Mouse (Mus musculus) kidney, postnatal 25 days (tissue): ENCODE results near the gene Fam166a.
A peak's percentile ranks its signal among the peaks of the same experiment; 100 is the strongest.

Experiments used
- DNase-seq, 2 experiments: peaks; one replicate each; pipeline ENCODE4 v3.0.0; 2021; ENCODE audit warnings: mixed read lengths in 2 of 2

Fam166a gene

DNA sequence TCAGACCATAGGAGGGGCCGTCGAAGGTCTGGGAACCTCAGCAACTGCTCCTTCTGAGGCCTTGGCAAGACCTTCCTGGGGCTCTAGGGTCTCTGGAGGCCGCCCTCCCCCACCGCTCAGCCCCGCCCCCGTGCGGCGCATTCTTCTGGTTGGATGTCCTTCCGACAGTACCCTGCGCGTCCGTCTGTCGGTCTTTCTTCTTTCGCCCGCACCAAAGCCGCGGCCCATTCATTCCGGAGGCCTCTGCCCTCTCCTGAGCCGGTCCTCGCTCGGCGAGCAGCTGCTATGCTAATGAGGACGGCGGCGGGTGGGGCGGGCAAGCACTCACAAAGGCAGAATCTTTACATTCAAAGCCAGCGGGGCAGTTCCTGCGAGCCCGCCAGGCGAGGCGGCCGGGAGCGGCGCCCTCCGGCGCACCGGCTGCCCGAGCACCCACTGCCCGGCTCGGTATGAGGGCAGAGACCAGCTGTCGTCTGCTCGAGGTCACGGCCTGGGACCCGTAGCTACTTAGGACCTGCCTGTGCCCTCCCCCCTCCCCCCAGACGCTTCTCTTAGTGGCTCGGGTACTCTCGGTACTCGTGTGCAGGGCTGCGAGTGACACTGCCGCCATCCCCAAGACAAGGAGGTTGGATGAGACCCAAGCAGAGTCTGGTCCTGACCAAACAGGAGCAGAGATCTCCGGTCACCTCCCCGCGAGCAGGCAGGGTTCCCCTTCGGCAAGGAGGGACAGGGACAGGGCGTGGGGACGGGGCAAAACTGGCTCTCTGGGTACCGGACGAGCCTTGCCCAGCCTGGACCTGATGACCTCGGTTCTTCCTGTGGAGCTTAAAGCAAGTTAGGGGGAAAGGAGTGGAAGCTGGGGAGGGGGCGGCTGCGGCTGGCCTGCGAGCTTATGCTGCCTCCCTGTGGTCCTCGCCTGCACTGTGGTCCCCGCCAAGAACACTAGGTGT is 32.6 kb upstream of the Fam166a start:
- peak; percentile 65 to 81 for DNase-seq

DNA sequence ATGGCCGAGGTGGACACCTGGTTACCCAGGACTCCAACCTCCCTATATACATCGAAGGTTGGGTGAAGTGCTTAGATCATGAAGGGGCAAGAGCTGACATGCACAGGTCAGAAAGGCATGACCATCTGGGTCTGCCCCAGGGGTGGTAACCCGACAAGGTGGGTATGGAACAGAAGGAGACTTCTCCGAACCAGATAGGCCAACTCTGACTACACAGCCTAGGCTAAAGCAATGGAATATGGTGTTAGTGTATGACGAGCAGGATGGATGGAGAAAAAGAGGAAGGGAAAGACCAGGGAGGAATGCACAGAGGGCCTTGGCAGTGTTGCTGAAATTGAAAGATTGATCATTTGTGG is 32.0 kb upstream of the Fam166a start:
- DNase-seq = no peak

DNA sequence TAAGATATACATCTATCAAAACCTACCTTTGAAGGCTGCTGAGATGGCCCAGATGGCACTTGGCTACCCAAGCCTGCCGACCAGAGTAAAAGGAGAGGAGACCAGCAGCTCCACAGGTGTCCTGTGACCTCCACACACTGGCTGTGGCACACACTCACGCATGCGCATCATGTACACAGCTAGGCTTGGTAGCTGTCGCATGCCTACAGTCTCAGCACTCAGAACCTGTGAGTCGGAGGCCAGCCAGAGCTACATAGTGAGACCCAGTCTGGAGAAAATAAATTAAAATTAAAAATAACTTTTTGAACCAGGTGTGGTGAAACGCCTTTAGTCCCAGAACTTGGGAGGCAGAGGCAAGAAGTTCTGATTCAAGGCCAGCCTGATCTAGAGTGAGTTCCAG is 30.7 kb upstream of the Fam166a start:
- no peak for DNase-seq

DNA sequence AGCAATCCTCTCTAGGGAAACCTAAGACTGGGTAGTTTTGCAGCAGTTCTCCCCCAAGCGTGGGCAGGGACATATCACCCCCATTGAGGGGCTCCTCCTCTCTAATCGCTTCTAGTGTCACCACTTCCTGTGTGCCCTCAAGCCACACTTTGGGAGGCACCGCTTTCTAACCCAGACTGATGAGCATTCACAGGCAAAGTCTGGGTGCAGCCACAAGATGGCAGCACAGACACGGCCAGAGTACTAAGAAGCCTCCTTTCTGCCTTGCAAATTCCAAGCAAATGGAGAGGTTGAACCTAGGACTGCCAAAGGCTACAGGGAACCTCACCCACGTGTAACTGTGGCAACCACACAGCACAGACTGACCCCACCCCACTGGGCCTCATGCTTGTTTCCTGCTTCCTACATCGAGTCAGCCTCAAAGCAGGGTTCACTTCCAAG is 25.2 kb upstream of the Fam166a start:
- DNase-seq = peak; percentile 87 to 91

DNA sequence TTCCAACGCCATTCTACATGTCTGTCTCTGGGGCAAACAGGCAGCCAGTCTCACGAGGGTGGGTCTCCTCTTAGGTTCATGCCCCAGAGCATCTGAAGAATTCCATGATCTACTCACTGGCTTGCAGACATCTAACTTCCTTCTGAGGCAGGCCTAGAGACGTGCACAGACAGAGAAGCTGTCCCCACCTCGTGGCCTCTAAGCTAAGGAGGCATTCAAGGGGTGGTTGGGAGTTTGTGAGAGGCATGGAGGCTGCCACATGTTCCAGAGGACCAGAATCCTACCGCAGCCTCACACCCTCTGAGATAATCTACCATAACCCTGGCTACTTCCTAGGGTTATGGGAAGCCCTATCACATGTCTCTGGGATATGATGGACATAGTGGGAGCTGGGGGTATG is 24.5 kb upstream of the Fam166a start:
- DNase-seq = peak in 1 of 2 experiments; percentile 24

DNA sequence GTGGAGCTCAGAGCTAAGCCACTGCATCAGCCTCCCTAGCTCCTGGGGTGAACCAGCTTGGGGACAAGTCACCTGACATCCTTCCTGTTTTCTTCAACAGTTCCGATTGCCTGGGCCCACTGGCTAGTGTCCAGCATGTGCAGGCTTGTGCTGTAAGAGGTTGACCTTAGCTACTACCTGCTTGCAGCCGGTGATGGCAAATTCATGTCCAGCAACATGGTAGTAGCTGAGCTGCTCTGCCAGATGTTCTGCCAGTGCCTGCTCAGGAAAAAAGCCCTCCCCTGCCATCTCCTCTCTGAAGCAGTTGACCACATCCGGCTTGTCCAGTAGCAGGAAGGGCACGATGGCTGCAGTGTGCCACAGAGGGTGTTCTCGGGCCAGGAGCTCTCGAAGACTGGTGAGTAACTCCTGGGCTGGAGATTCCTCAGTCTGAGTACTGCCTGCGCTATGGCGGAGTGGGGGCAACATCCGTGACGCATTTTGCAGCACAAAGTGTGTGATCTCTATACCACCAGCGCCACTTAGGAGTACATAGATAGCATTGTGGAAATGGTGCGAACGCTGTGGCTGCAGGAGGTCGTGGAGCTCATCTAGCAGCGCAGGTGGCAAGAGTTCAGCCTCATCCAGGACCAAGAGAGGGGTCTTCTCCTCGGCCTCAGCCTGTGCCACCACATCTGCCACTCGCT is 23.9 kb upstream of the Fam166a start:
- DNase-seq = peak in 1 of 2 experiments; percentile 47

DNA sequence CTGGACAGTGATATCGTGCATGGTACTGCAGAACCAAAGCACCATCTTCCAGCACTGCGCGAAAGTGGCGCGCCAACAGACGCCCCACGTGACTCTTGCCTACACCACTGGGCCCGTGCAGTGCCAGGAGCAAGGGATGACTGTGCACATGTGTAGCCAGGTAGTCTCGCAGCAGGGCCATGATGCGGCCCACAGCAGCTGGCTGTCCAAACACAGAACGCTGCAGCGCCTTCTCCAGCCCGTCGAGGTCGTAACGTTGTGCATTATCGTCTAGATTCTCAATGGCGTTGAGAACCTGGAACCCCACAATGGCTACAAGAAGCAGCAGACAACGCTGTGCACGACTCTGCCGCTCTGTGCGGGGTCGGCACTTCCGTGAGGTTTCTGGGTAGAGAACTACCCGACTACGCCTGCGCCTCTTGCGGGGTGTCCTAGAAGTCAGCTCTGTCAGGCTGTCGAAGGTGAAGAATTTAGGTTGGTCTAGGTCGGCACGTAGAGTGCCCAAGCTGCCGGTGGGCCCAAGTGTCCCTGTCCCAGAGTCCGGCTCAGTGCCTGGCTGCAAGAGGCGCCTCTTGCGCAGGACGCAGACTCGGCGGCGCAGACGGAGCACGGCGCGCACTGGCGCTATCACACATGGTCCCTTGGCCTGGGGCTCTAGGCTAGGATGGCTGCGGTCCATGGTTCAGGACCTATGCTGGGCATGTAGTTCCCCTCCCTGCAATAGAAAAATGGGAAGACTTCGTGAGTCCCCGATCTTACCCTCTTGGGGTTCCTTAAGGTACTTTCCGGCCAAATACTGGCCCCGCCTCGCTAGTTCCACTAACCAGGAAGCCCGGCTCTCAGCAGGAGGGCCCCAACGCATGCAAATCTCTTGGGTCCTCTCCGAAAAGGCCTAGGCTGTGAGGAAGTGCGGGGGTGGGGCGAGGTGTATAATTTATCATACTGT is 23.1 kb upstream of the Fam166a start:
- DNase-seq = peak; percentile 89 to 90

DNA sequence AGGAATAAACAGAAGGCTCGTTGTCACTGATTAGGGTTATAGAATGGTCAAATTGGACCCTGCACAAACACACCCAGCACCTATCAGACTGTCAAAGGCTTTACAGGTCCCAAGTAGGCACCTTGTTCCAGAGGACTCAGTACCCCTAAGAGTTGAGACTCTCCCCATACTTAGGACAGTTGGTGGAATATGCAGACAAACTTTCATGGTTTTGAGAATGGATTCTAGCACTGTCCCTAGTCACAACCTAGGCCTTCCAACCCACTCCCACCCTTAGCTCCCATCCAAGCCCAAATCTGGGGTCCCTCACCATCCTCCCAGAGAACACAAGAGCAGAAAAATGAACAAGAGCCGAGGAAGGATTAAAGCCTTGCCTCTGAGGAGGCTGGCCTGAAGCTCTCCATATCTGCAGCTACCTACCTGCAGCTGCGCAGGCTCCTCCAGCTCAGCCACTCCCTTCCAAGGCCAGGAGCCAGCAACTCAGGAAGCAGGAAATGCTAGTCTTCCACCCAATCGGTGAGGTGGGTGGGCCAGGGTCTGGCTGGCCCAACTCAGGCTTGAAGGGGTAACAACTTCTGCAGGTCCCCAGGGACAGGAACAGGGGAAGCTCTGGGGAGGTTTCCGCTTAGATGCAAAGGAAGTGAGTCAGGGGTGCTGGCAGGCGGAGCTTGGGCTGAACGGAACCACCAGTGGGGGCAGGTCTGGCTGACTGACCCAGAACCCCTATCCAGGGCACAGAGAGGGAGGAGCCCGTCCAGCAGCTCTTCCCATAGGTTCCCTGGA is 22.2 kb upstream of the Fam166a start, which contains the start of gene Tor4a:
Gene Tor4a (minus strand): TSS at position 715 of the 783 bp plus-strand sequence.
- DNase-seq = peak; percentile 87 to 96

DNA sequence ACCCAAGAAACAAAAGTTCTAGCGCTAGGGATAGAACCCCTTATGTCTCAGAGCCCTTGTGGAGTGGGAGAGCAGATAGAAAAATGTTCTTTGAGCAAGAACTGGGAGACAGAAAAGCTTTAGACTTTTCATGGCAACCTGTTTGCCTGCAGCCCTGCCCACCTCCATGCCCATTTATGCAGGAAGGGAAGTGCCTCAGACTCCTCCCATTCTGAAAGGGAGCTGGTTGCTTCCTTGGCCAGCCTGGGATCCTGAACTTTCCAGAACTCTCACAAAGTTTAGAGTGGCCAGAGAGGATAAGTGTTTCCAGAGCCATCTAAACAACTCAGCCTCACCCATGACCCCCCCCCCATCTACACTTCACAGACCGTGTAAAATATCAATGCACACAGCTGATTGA is 21.4 kb upstream of the Fam166a start:
- peak in 1 of 2 experiments; percentile 45 for DNase-seq

DNA sequence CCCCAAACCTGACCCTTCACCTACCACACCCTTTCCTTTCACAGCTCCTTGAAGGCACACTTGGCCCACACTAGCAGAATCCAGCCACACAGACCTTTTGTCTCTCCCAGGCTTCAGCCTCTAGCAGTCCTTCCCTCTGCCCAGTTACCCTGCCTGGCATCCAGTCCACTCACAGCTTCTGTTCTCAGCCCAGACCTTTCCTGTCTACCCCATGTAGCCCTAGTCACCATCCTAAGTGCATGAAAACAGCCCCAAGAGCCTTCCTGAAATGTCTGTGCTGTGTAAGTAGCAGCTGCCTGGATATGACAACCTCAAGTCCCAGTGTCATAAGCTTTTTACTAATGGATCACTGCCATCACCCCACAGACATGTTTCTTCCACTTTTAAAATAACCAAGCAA is 20.6 kb upstream of the Fam166a start:
- DNase-seq = peak in 1 of 2 experiments; percentile 25

DNA sequence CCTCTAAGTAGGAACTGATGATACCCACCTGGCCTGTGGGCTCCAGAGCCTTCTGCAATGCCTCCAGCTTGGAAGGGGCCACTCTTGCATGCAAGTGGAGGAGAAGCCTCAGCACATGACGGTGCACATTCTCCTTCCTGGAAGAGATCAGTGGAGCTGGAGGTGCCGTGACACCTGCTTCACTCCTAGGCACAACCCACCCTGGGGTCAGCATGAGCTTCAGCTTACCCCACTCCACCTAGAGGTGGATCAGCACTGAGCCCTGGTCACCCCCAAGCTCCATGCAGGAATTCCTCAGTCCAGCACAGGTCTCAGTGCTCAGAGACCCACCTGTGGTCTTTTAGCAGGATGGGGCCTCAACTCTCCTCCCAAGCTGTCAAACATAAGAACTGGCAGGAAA is 17.9 kb upstream of the Fam166a start:
- DNase-seq = peak in 1 of 2 experiments; percentile 30

DNA sequence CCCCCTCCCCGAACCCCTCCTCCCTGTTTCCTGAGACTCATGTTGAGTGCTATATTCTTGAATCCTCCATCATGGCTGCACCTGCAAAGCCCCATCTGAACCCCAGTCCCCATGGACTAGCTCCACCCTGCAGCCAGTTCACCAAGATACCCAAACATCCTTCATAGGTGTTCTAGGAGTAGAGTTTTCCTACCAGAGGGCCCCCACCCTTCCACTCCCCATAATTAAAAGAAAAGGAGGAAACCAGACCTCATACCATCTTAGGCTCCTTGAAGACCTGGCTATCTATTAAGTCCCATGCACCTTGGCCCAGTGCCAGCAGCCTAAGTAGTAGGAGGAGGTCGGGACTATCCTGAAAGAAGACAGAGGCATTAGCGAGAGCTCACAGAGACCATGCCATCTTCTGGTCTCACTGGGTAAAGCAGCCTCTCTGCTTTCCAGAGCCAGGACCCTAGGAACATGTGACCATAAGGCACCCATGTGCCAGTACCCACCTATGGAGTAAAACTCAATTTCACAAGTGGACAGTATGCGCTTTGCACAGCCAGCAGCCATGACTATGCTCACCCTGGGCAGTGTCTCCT is 14.8 kb upstream of the Fam166a start:
- DNase-seq = peak; percentile 57 to 66

DNA sequence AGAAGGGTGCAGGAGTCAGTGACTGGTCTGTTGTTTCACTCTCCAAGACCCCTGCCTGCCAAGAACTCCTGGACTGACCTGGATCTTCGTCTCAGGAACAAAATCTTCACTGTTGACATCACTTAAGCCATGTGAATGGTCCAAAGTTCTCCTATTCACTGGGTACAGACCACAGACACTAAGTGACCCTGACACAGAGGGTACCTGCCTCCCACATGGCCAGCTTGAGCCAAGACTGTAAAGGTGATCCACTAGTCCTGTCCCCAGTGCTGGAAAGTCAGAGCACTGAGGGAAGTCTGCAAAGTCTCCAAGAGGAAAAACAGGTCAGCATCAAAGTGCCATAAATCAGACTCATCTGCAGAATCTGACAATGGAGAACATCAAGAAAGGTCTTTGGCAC is 11.0 kb upstream of the Fam166a start:
- DNase-seq = peak in 1 of 2 experiments; percentile 55

DNA sequence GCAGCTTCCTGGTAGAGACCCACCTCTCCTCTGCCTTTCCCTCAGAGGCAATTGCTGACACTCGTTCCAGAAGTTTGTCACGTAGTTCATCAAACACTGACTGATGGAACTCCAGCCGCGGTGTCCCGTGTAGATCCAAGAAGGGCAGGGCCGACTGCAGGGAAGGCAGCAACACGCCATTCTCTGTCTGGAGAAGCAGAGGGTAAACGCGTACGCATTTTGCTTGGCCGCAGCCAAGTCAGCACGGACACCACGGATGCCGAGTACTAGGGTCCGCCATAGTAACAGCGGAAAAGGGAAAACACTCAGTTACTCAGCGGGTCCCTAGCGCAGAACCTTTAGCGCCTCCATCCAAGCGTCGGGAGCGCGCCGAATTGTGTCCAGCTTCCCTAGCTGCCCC is 7.9 kb upstream of the Fam166a start:
- DNase-seq = no peak

DNA sequence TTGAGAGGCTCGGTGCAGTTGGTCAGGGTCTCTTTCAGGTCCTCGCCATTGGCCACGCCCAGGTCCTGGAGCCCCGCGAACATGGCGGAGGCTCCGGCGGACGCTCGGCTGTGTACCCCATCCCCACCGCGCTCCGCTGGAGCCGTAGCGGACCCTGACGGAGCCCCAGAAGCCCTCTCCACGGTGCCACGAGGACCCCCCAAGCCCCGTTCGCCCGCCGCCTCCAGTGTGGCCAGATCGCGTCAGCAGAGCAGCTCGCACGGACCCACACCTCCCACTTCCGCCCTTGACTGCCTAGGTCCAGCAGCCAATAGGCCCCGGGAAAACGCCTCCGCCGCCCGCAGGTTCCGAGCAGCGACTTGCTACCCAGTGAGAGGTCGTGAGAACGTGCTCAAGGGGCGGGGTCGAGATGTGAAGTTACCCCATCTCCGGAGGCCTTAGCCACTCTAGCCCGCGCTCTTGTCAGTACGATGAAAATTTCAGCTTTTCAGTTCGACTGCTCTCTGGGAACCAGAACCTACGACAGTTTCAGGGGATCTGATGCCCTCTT is 7.3 kb upstream of the Fam166a start, which contains the start of gene Nelfb:
Gene Nelfb (minus strand): TSS at position 369 of the 550 bp plus-strand sequence.
- peak; percentile 92 to 96 for DNase-seq

DNA sequence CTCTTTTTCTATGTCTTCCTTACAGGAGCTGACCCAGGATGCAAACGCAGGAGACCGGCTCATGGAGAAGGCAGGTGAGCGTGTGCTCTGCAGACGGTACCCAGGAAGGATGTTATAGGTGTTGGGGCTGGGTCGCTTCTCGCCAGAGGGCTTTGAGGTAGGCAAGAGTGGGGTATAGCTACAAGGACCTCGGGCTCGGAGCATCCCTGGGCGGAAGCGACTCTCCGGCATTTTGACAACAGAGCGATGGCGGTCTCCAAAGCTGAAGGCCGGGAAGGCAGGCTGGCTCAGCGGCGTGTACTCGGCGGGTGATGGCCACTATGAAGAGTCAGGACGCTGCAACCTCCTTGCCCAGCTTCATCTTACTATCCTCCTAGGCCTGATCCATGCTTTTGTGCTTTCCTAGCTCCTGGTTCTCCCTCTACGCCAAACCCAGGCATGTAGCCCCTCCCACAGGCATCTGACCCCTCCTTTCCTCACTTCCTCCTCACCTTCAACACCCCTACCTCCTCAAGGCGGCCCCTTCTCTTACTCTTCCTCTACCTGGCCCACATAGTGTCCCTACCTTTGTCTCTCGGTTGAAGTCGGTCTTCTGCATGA is 5.2 kb upstream of the Fam166a start:
- DNase-seq = peak in 1 of 2 experiments; percentile 32

DNA sequence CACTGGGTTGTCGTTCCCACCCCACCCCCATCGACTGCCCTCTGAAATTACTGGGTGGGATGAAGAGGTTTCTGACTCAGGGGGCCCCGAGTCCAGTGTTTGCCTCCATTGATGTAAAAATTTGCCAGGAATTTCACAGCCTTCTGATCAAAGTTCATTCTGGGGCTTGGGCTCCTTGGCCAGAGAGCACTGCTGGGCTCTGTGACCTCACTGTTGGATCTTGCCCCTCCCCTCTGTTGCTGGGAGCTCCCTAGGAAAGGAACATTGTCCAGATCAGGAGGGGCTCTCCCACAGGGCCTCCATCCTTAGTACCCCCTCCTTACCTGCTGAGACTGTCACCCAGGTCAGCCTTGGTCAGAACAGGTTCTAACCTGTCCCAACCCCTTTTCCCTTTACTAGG is 4.1 kb upstream of the Fam166a start, which contains the start of gene Stpg3:
Gene Stpg3 (minus strand): TSS at position 194 of the 400 bp plus-strand sequence.
- DNase-seq = peak; percentile 55 to 84

DNA sequence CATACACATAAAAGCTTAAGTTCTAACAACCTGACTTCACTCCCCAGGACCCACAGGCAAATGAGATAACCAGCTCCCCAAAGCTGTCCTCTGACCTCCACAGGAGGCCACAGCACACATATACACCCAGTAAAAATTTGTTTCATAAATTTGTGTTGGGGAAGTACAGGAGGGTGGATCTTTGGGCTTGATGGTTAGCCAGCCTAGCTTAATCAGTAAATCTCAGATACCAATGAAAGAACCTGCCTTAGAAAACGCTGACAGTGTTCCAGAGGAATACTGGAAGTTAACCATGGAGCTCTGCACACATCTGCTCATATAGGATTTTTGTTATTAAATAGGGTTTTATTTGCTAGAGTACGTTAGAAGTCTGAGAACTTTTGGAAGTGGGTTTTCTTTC is 879 bp upstream of the Fam166a start:
- no peak for DNase-seq

DNA sequence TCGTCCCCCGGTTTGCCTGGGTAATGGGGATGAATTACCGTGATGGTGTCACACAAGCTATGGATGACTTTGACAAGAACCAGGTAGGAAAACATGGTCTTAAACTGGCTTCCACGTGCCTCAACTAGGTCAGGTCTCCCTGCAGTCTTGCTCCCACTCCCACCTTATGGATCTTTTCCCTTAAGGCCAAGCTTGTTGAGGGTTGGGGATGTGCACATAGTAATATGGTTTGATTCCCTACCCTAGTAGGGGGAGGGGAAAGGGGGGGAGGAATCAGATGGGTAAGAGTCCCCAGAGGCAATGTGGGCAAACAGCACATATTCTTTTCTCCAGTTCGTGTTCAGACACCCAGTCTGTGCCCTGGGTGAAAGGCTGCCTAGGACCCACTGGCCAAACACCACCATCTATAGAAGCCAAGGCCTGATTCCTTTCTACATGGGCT is 2.8 kb downstream of the Fam166a start:
- DNase-seq = no peak
